Mouse (Mus musculus) lung, embryonic 14.5 days (tissue): ENCODE data around the gene Cep41. TPM values are rescaled to one million over a fixed set of nuclear protein-coding genes. Genes with fewer than 3 reads are reported as not detected.

ENCODE experiments used
- ATAC-seq: fragments of 200-750 bp; cut with Nextera tagmentation; 2 replicates; pipeline ENCODE4 v1.8.0; 2017; ENCODE audit warnings: mild to moderate bottlenecking, moderate TSS enrichment, moderate library complexity; ENCODE audit not compliant: insufficient read depth
- DNase-seq: peaks from one replicate; pipeline ENCODE4 v3.0.0-alpha.2; 2015
- H3K27ac ChIP-seq: fragments of 300-500 bp; sonication (generic); 2 replicates; pipeline ENCODE4 v1.5.1; 2014; ENCODE audit warnings: low read depth, mild to moderate bottlenecking, moderate library complexity
- H3K27me3 ChIP-seq: fragments of 300-500 bp; sonication (generic); 2 replicates; pipeline ENCODE4 v1.6.1; 2014; ENCODE audit warnings: low read length, control low read depth; ENCODE audit not compliant: insufficient read depth
- H3K36me3 ChIP-seq: fragments of 300-500 bp; sonication (generic); 2 replicates; pipeline ENCODE4 v1.6.1; 2014; ENCODE audit warnings: control low read depth; ENCODE audit not compliant: insufficient read depth
- H3K4me1 ChIP-seq: fragments of 300-500 bp; sonication (generic); 2 replicates; pipeline ENCODE4 v1.6.1; 2014; ENCODE audit warnings: antibody characterized with exemption, control low read depth; ENCODE audit not compliant: insufficient read depth
- H3K4me2 ChIP-seq: fragments of 300-500 bp; sonication (generic); 2 replicates; pipeline ENCODE4 v1.6.1; 2014; ENCODE audit warnings: mild to moderate bottlenecking
- H3K4me3 ChIP-seq: fragments of 300-500 bp; sonication (generic); 2 replicates; pipeline ENCODE4 v1.5.1; 2014; ENCODE audit warnings: low read depth, low read length
- H3K9ac ChIP-seq: fragments of 300-500 bp; sonication (generic); 2 replicates; pipeline ENCODE4 v1.6.1; 2014
- H3K9me3 ChIP-seq: fragments of 300-500 bp; sonication (generic); 2 replicates; pipeline ENCODE4 v1.6.1; 2016; ENCODE audit warnings: low read depth, low read length, control low read depth
- CTCF ChIP-seq: IDR thresholded peaks from 2 replicates; pipeline ENCODE4 v1.5.1; 2016; ENCODE audit warnings: antibody characterized with exemption, low read depth
- WGBS: fragments of 180-500 bp; shearing (Covaris S2); extraction: QIAGEN DNeasy Blood & Tissue Kit; methylation state at CpG from one replicate; pipeline ENCODE4 v1.1.7; 2014; 5-methylcytosine and 5-hydroxymethylcytosine counted together
- polyA plus RNA-seq: library from polyadenylated mRNA; unstranded; fragments of >200 nt; fragmentation: Nextera tagmentation; extraction: Ambion mirVana; gene quantifications from 2 replicates; pipeline ENCODE4 v1.2.1, GENCODE M21; 2014

Gene Cep41
- polyA plus RNA-seq, 1 experiment from 2014 or later = 12.8 TPM

DNA sequence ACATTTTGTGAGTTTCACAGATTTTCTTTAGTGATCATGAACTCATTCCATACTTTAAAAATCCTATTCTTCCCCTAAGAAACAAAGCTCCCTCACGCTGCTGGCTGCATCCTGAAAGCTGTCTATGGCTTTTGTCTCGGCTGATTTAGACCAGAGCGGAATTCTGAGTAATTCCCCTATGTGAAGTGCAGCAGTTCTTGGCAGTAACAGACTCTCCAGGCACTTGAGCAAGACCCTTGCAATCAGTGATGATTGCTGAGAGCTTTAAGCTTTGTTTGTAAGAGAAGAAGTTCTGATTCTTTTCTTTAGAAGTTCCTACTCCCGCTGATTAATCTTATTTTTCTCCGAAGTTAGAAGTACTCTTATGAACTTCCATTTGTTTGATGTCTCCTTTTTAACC, 3.9 kb upstream of the Cep41 start:
- H3K36me3 ChIP-seq = no peaks in the 10 kb centered on the region
- H3K4me2 ChIP-seq = no peak overlapping the region
- TF ChIP-seq CTCF = no peak
- peaks cover 19% of the 10 kb centered on the region for H3K4me1 ChIP-seq
- ATAC-seq (no peak), DNase-seq (peak; percentile 61)
- no peaks in the 10 kb centered on the region for H3K9me3 ChIP-seq
- 17% methylated on average over 5 of the region's 5 CpGs for WGBS
- H3K27me3 ChIP-seq = no peaks in the 10 kb centered on the region
- peak overlapping the region; percentile 20; the same call in 1 of the 2 replicates for H3K9ac ChIP-seq
- no peak overlapping the region for H3K4me3 ChIP-seq
- peak overlapping the region; percentile 75 for H3K27ac ChIP-seq

GRCm38 (mm10) chr6:30695124-30695523, 1.6 kb upstream of the Cep41 start:
- 0 out of 2 replicates have a peak, but pooled peaks cover 12% of the 10 kb centered on the region for H3K4me1 ChIP-seq
- no peaks in the 10 kb centered on the region for H3K9me3 ChIP-seq
- ATAC-seq (no peak), DNase-seq (no peak)
- no peak overlapping the region for H3K9ac ChIP-seq
- no peak overlapping the region for H3K4me3 ChIP-seq
- H3K27ac ChIP-seq = no peak overlapping the region
- no peak overlapping the region for H3K4me2 ChIP-seq
- H3K36me3 ChIP-seq = no peaks in the 10 kb centered on the region
- TF ChIP-seq CTCF = no peak
- WGBS = 85% methylated on average over 8 of the region's 8 CpGs
- H3K27me3 ChIP-seq = no peaks in the 10 kb centered on the region

GRCm38 (mm10) chr6:30694209-30694608, 660 bp upstream of the Cep41 start:
- 0 out of 2 replicates have a peak, but pooled peaks cover 4% of the 10 kb centered on the region for H3K4me1 ChIP-seq
- H3K4me2 ChIP-seq = peak overlapping the region; percentile 69
- DNase-seq (peak; percentile 46), ATAC-seq (no peak)
- no peak for TF ChIP-seq CTCF
- no peak overlapping the region for H3K27ac ChIP-seq
- H3K36me3 ChIP-seq = no peaks in the 10 kb centered on the region
- WGBS = 44% methylated on average over 6 of the region's 6 CpGs
- peak overlapping the region; percentile 52 for H3K4me3 ChIP-seq
- no peaks in the 10 kb centered on the region for H3K9me3 ChIP-seq
- peak overlapping the region; percentile 17; the same call in 1 of the 2 replicates for H3K9ac ChIP-seq
- no peaks in the 10 kb centered on the region for H3K27me3 ChIP-seq

DNA sequence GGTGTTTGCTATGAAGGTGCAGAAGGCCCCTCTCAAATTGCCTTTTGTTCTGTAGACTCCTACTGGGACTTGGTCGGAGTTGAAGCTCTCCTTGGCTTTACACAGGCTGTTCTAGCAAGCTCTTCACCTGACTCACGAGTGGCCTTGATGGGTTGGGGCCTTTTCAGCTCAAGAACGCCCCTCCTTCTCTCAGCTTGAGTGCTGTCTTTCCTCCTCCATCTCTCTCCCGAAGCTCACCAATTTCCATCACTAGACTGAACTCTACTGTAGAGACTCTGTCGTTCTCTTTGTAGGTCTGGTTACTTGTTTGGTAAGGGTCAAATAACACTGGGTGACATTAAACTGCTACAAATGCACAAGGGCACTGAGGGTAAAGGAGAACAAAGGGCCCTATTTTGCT, 723 bp downstream of the Cep41 start:
- no peaks in the 10 kb centered on the region for H3K36me3 ChIP-seq
- H3K9ac ChIP-seq = peak overlapping the region; percentile 65
- no peaks in the 10 kb centered on the region for H3K27me3 ChIP-seq
- 0 out of 2 replicates have a peak, but pooled peaks cover 4% of the 10 kb centered on the region for H3K4me1 ChIP-seq
- TF ChIP-seq CTCF = no peak
- H3K27ac ChIP-seq = peak overlapping the region; percentile 97
- ATAC-seq (no peak), DNase-seq (no peak)
- peak overlapping the region; percentile 52 for H3K4me3 ChIP-seq
- 55% methylated on average over 5 of the region's 5 CpGs for WGBS
- peak overlapping the region; percentile 69 for H3K4me2 ChIP-seq
- no peaks in the 10 kb centered on the region for H3K9me3 ChIP-seq

DNA sequence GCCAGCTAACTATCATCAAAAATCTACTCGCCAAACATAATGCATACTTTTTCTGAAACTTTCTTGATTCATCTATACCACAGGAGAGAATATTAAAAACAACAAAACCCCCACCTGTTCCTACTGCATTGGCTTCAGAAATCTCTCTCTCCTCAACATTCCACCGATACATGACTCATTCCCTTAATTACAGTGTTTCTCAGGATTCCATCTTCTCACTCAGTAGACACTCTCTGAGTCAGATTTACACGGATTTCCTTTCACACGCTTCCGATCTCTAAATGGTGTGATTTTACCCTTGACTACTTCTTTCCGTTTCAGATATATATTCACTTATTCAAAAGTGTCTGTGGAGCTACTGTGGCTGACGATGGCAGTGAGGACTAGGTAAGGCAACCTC, 6.4 kb downstream of the Cep41 start:
- no peak overlapping the region for H3K9ac ChIP-seq
- DNase-seq (no peak), ATAC-seq (no peak)
- no peak overlapping the region for H3K4me3 ChIP-seq
- H3K4me2 ChIP-seq = no peak overlapping the region
- H3K36me3 ChIP-seq = no peaks in the 10 kb centered on the region
- peaks cover 8% of the 10 kb centered on the region for H3K4me1 ChIP-seq
- WGBS = 80% methylated on average over 7 of the region's 7 CpGs
- no peak overlapping the region for H3K27ac ChIP-seq
- no peaks in the 10 kb centered on the region for H3K9me3 ChIP-seq
- no peaks in the 10 kb centered on the region for H3K27me3 ChIP-seq
- TF ChIP-seq CTCF = no peak

- H3K27ac ChIP-seq = no peak overlapping the region
- 94% methylated on average over 1 of the region's 1 CpGs for WGBS
- no peak for ATAC-seq
- no peak for TF ChIP-seq CTCF
- H3K4me1 ChIP-seq = peaks cover 14% of the 10 kb centered on the region
- no peak overlapping the region for H3K4me2 ChIP-seq
- H3K9me3 ChIP-seq = no peaks in the 10 kb centered on the region
- no peak overlapping the region for H3K4me3 ChIP-seq
- H3K36me3 ChIP-seq = no peaks in the 10 kb centered on the region
- DNase-seq = no peak
- no peak overlapping the region for H3K9ac ChIP-seq
- no peaks in the 10 kb centered on the region for H3K27me3 ChIP-seq
These were observed 9.0 kb downstream of the Cep41 start for GRCm38 (mm10) chr6:30684570-30684969.

- Histone ChIP-seq H3K9ac (no peak overlapping the region), H3K36me3 (no peaks in the 10 kb centered on the region), H3K4me2 (peak overlapping the region; percentile 43), H3K9me3 (no peaks in the 10 kb centered on the region), H3K4me1 (peaks cover 19% of the 10 kb centered on the region), H3K4me3 (no peak overlapping the region), H3K27ac (peak overlapping the region; percentile 91), H3K27me3 (no peaks in the 10 kb centered on the region)
- ATAC-seq (peak; percentile 64; the same call in 1 of the 2 replicates), DNase-seq (peak; percentile 79)
- no peak for TF ChIP-seq CTCF
- 26% methylated on average over 13 of the region's 13 CpGs for WGBS
These were observed 11.3 kb downstream of the Cep41 start for GRCm38 (mm10) chr6:30681935-30682900.
